Mouse (Mus musculus): Measurements from ENCODE around the gene Mlxip.
A peak's percentile ranks its signal among the peaks of the same experiment; 100 is the strongest.

Gene Mlxip

GRCm38 (mm10) chr5:123394303-123394956, at the start of gene Mlxip:
Mlxip (plus strand) TSS chr5:123394798.
- DNase-seq (ENCODE audit: low spot score in 2 of 2), result peak; percentile 91 to 94

DNA sequence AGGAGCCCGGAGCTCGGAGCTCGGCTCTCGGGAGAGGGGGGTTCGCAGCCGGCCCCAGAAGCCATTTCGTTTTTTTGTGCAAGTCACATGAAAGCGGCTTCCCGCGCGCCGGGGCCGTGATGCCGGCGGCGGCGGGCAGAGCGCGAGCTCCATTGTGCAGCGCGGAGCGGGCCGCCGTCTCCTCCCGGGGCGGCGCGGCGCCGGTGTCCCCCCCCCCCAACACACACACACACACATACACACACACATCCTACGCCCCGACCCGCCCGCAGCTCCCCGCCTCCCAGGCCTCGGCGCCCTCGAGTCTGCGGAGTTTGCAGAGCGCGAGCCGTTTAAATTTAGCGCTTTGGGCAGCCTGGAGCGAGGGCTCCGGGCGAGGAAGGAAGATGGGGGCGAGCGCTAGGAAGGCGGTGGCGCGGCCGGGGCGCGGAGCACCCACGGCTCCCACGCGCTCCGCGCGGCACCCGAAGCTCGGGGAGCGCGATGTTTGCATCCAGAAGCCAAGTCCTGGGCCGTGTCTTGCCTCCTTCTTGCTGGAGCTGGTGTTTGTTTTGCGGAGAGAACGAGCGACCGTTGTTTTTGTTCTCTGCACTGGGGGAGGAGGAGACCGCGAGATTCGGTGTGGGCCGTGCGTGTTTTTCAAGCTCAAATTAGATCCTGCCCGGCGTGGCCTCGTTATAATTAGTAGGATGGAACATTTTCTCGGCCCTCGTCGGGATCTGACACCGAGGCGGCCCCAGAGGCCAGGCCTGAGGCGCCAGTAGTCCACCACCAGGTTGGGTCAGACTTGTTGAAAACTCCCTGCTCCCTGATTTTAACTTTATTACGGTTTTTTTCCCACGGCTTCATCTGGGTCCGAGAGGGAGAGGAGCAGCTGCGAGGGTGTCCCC, 49.4 kb upstream of the Mlxip start:
- DNase-seq (ENCODE audit: low spot score in 2 of 2), result peak; percentile 52 to 64

GRCm38 (mm10) chr5:123345853-123346654, 48.5 kb upstream of the Mlxip start:
- peak; percentile 44 to 61 for DNase-seq (ENCODE audit: low spot score in 2 of 2)

- DNase-seq (ENCODE audit: low spot score in 2 of 2), result no peak
Observed at GRCm38 (mm10) chr5:123346701-123347270, 47.8 kb upstream of the Mlxip start.

GRCm38 (mm10) chr5:123347985-123348384, 46.6 kb upstream of the Mlxip start:
- DNase-seq (ENCODE audit: low spot score in 2 of 2), result no peak

DNA sequence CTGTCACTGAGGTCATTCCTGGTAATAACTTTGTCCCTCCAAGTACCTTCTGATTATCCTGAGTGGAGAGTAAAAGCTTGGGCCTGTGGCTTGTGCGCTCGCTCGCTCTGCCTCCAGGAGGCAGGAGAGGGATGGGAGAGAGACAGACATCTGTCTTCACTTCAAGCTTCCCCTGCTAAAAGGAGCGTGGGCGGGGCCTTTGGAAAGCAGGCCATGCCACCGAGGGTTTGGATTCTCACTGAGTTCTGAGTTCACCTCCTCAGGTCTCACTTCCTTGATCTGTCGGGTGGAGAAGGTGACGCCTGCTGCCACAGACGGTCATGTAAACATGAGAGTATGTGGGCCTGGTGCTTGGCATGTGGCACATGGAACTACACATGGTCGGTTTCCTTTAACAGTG, 44.2 kb upstream of the Mlxip start:
- DNase-seq (ENCODE audit: low spot score in 2 of 2), result no peak

- peak; percentile 47 to 76 for DNase-seq (ENCODE audit: low spot score in 2 of 2)
Observed at GRCm38 (mm10) chr5:123355918-123356317, 38.7 kb upstream of the Mlxip start.

GRCm38 (mm10) chr5:123357253-123357652, 37.3 kb upstream of the Mlxip start:
- no peak for DNase-seq (ENCODE audit: low spot score in 2 of 2)

- no peak for DNase-seq (ENCODE audit: low spot score in 2 of 2)
Observed at GRCm38 (mm10) chr5:123359431-123359830, 35.2 kb upstream of the Mlxip start.

- DNase-seq (ENCODE audit: low spot score in 2 of 2), result no peak
Observed at GRCm38 (mm10) chr5:123362911-123363310, 31.7 kb upstream of the Mlxip start.

GRCm38 (mm10) chr5:123364302-123364971, 30.2 kb upstream of the Mlxip start:
- DNase-seq (ENCODE audit: low spot score in 2 of 2), result peak in 1 of 2 experiments; percentile 75

DNA sequence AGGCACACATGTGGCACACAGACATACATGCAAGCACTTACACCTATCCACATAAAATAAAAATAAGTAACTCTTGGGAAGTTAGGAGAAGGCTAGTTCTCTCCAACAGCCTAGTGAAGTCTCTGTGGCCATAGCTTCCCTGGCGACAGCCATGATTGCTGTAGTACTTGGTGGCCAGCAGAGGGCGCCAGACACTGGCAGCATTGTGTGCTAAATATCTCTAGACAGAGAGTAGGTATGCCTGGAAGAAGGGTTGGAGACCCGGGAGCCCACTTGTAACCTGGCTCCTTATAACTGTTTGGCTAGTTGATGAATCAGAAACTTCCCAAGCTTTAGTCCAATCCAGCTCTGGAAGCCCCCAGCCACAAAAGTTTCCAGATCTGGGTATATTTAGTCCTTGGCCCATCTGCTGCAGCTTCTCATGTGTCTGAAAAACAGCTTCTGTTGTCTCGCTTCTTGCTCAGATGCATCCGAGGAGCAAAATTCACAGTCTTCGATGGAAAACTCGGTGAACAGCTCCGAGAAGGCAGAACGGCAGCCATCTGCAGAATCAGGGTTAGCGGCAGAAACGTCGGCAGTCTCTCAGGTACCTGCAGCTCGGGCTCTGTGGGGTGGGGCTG, 25.6 kb upstream of the Mlxip start:
- DNase-seq (ENCODE audit: low spot score in 2 of 2), result no peak

DNA sequence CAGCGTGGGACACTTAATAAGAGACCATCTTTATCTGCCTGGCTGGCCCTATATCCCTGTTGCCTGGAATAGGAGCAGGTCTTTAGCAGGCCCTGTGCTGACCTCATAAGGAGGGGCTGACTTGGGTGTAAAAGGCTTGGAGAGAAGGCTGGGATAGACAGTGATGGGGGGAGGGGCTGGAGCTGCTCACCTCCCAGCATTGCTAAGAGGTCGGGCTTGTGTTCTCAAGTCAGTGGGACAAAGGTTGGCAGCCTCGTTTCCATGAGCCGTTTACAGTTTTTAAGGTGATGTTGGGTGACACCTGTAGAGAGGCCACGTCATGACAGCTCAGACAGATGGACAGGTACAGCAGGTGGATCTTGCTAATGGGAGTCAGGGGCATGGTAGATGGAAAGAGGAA, 24.5 kb upstream of the Mlxip start:
- no peak for DNase-seq (ENCODE audit: low spot score in 2 of 2)

DNA sequence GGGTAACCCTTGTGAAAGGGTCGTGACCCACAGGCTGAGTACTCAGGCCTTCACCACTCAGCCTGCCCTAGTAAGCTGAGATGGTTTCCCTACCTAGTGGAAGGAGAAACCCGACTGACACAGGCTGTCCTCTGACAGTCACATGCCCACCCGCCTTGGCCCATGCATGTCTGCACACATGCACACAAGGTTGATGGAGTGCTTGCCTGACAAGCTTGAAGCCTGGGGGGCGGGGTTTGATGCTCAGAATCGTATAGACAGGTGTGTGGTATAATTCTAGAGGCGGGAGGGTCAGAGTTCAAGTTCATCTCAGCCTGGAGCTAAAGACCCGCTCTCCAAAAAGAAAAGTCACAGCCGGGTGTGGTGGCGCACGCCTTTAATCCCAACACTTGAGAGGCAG, 19.3 kb upstream of the Mlxip start:
- DNase-seq (ENCODE audit: low spot score in 2 of 2), result no peak

DNA sequence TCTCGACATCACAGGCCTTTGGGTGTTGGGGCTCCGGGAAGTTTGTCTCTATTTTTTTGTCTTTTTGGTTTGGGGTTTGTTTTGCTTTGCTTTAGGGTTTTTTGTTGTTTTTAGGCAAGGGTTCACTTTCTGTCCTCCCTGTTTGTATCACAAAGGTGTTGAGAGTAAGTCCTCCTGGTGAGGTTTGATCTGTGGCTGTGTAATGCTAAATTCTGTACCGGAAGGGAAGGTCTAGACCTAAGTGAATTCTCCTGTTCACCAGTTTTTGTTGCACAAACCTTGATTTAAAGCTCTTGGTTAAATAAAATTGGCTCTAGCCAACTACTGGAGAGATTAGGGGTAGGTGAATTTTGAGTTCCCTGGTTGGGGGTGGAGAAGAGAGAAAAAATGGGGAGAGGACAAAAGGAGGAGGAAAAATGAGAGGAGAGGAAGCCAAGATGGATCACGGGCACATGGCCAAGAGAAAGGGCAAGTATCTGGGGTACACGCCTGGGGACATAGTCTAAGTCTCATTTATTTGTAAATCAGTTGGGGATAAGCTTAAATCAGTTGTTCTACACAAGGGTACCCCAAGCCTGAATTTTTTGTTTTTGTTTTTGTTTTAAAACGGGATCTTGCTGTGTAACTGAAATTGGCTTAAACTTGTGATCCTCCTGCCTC, 18.7 kb upstream of the Mlxip start:
- no peak for DNase-seq (ENCODE audit: low spot score in 2 of 2)

DNA sequence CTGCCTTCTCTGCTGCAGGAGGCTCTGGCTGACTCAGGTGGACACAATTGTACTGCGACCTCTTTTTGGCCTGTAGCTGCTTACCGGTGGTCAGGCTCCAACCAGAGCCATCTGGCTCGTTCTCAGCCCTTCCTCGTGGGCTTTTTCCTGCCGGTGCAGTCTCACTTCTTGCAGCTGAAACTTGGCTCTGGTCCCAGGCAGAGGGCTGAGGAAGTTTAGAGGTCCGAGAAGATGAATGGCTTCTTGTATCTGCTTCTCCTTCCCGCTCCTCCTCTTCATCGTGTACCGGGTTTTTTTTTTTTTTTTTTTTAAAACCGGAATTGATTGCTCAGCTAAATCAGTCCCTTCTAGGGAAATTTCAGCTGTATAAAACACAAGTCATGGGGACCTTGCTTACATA, 18.0 kb upstream of the Mlxip start:
- peak in 1 of 2 experiments; percentile 24 for DNase-seq (ENCODE audit: low spot score in 2 of 2)

DNA sequence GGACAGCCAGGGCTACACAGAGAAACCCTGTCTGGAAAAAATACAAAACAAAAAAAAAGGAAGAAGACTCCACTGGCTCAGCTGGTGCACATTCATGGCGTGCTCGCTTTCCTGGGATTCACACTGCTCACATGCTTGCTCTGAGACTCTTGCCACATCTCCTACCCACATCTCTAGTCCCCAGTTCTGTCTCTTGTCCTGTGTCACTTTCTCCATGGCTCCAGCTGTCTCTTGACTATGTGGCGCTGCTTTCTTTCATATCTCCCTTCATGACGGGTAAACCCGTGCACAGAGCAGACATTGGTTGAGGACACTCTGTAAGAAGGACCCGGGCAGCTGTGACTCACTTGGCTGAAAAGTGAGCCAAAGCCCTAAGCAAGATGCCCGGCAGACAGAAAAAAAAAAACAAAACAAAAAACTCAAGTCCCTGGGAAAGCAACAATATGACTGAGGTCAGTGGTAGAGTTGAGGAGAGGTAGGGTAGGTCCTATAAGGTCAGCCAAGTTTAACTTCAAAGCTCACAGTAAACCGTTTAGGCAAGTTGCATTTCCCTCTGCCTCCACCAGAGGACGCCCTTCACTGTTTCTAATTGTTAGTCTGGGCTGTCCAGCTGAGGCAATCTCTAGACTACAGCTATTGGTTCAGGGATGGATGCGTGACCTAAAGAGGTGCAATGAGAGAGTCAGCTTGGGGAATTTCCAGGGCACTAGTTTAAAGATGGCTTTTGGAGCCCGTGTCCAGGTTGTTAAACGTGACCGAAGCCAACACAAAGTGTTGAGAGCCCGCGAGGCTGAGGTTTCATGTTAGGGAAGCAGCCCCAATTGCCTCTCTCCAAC, 17.3 kb upstream of the Mlxip start:
- peak in 1 of 2 experiments; percentile 51 for DNase-seq (ENCODE audit: low spot score in 2 of 2)

DNA sequence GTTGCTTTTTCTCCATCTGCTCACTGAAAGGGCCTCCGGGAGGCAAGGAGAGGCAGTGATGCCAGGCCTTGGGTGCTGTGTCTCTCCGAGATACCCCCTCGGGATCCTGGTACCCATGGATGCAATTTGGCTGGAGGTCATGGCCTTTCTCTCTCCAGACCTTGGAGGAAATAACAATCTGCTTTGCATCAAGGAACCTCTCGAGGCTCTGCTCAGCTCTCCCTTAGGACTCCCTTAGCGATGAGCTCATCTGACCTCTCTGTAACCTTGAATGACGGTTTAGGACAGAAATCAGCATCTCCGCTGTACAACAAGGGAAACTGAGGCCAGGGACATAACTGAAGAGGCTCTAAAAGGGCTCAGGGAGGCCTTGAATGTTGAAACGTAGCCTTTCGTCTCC, 15.9 kb upstream of the Mlxip start:
- no peak for DNase-seq (ENCODE audit: low spot score in 2 of 2)

DNA sequence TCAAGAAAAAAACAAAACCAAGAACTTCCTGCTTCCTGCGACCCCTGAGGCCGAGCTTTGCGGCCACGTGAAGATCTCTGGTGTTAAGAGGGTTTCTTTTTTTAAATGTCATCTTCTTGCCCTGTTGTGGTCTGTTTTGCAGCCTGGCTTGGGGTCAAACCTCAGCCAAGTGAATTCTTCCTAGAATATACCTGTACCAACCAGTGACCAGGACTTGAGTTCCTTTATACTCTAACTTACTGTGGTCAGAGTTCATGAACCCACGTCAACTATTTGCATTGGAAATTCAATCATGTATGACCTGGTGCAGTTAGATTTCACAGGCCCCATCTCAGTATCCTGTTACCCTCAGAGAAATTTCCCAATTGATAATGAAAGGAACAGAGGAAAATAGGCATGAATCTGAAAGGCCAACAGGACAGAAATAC, 15.1 kb upstream of the Mlxip start:
- DNase-seq (ENCODE audit: low spot score in 2 of 2), result no peak
